Mouse (Mus musculus) thymus, postnatal 0 days (tissue): Measurements from ENCODE around the gene Tbl1x. TPM values are rescaled to one million over a fixed set of nuclear protein-coding genes. Genes with fewer than 3 reads are reported as not detected.

ENCODE experiments used
- DNase-seq: peaks from one replicate; pipeline ENCODE4 v3.0.0-alpha.2; 2015; ENCODE audit warnings: low spot score
- polyA plus RNA-seq: library from polyadenylated mRNA; unstranded; fragments of >200 nt; fragmentation: Nextera tagmentation; extraction: Ambion mirVana; gene quantifications from 2 replicates; pipeline ENCODE4 v1.2.1, GENCODE M21; 2015

The Tbl1x gene
- polyA plus RNA-seq, 1 experiment from 2014 or later = 46.1 TPM

DNA sequence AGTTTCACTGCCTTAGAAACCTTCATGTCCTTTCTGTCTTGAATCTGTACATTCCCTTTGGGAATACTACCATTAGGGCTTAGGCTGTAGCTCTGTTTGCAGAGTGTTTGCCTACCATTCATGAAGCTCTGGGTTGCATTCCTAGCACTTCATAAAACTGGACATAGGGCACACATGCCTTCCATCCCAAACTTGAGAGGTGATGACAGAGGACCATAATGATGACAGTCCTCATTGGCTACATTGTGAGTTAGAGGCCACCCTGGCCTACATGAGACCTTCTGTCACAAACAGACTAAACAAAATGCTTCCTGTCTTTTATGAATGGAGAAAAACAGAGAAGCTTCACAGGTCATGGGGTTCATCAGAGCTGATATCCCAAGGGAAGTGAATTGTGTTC, 33.2 kb downstream of the Tbl1x start:
- DNase-seq = no peak

DNA sequence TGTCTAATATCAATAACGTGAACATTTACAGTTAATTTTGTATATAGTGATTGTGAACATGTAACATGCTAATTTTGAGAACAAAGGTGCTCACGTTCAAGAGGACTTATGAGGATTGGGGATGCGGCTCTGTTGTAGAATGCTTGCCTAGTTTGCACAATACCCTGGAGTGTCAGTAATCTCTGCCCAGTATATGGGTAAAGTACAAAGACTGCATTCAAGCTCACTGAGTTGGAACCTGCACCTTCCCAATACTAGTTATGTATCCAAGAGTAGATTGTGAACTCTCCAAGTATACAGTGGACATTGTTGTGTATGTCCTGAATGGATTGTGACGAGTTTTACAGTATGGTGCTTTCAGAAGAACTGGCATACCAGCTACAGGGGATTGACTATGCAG, 33.7 kb downstream of the Tbl1x start:
- no peak for DNase-seq

DNA sequence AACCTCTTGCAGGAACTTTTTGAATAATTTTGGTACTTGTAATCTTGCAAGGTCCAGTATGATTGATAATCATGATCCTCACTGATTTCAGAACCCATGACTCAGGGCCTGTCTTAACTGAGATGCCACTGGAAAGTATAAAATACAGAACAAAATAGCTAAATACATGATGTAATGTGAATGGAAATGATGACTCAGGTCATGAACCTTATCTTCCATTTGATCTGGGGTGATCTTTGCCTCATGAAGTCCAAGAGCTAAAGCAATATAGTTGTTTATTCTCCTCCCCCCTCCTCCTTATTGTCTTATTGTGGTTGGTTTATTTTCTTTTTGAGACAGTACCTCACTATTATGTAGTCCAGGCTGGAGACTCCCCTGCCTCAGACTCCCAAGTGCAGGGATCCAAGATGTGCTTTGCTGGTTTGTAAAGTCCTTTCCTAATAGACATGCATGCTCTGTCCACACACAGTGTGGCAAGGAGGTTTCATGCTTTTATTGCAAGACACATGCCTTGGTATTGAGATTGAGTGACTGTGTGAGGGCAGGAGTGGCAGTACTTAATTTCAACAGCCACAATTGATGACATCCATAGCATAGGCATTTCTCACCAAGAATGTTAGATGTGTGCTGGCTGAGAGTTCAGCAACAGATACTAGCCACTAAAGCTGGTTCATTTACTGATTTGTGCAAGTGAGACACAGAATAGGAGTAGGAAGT, 34.7 kb downstream of the Tbl1x start:
- DNase-seq = no peak

DNA sequence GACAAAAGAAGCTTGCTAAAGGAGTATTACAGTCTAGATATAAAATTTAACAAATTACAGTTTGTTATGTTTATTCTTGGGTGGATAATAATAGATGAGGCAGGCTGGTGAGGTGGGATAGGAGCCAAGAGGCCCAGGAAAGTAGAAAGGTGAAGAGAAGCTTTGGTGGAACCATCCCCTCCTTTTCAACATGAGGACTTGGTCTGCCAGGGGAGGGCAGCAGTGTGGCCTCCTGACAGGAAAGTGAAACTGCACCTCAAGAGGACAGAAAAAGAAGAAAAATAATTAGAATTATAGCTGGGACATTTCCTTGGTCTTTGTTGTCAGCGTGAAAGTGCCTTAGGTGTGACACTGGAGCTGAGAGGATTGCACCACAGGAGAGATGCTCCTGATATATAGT, 35.6 kb downstream of the Tbl1x start:
- no peak for DNase-seq

DNA sequence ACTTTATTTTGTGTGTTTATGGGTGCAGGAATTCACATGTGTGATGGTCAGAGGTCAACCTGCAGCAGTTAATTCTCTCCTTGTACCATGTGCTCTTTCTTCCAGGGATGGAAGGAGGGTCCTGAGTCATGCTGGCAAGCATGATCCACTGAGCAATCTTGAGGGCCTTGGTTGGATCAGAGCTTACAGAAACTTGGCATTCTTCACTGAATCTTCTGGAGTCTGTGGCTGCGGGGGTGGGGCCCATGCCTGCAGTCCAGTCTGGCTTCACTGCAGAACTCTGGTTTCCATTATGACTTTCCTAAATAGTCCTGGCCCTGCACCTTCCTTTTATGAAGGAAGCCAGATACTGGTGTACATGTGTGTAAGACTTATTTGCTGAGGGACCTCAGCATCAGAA, 38.1 kb downstream of the Tbl1x start:
- DNase-seq = no peak

DNA sequence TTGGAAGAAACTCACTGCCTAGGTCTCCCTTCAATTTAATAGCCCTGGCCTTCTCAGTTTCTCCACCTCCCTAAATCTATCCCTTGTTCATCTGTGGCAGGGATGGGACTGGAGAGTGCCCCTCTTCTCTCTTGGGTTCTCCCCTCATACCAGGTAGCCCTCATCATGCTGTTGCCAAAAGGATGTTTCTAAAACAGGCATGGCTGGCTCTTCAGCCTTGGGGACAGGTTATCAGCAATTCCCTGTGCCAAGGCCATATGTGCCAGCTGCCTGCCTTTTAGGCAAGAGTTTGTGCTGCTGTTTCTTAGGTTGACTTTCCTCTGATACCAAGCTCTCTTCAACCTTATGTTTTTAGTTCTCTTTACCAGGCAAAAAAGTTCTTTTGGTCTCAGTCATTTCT, 39.6 kb downstream of the Tbl1x start:
- DNase-seq = no peak

DNA sequence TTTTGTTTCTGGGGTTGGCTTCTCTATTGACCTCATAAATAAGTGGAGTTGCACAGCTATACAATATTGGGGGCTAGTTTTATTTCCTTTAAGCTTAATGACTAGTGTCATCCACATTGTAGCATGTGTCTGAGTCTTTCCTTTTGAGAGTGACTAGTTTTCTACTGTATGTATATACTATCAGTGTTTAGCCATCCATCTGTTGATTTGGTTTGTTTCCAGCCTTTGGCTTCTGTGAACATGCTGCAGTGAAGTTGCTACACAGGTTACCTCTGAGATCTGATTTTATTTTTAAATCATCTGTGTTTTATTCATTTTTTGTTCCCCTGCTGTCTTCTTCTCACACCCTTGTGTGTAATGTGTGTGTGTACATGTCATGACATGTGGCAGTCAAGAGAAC, 40.5 kb downstream of the Tbl1x start:
- no peak for DNase-seq

DNA sequence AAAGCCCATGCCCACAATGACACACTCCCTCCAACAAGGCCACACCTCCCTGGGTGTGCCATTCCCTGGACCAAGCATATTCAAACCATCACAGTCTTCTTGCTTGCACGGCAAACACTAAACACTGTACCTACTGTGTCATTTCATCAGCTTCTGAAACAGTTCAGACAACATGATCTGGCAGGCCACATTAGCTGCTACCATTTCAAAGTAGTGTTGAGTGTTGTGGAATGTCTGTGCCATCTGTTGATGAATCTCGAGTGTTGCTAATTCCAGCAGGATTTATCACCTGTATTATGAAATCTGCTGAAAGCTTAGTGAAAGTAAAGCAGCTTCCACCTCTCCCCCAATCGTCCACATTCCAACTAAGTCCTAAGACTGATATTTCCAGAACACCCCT, 41.3 kb downstream of the Tbl1x start:
- DNase-seq = no peak

DNA sequence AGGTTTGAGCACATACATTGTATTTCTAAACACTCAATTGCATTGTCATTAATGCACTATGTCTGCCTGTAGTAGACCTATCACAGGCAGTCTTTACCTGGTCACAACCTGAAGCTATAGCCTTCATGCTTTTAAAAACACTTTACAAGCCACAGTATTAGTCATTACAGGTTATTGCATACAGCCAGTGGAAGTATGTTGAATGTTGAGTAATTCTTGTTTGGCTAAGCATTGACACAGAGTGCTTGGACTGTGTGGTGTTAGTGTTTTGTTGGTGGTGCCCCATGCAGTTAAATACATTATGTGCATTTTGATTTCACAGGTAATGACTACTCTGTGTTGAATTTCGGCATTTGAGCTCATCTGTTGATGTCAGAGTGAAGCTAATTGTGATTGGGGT, 45.2 kb downstream of the Tbl1x start:
- DNase-seq = no peak

DNA sequence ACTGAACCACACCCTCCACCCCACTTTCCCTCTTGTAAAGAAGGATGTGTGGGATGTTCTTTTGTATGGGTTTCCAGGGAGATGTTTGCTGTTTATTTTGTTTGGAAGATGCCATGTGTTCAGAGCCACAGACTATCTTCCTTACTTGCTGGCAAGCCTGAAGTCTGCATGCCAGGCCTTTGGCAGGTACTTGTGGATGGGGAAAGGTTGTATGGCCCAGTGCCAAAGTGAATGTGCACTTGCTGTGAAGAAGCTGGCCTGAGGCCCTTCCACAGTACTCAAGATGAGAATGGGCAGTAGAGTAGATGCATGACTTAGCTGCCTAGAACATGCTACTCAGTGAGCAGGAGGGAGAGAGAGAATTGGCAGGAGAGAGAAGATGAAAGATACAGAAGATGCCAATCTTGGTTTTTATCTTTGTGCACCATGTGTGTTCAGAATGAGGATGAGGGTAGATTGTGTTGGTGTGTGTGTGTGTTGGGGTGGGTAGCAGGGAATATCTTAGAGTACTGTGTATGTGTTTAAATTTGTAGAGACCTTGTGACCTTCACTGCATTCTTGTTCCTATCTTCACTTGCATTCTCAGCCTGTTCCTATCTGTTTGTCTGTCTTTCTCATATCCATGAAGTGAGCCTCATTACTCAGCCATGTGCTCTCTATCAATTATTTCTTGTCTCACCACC, 48.5 kb downstream of the Tbl1x start:
- no peak for DNase-seq

DNA sequence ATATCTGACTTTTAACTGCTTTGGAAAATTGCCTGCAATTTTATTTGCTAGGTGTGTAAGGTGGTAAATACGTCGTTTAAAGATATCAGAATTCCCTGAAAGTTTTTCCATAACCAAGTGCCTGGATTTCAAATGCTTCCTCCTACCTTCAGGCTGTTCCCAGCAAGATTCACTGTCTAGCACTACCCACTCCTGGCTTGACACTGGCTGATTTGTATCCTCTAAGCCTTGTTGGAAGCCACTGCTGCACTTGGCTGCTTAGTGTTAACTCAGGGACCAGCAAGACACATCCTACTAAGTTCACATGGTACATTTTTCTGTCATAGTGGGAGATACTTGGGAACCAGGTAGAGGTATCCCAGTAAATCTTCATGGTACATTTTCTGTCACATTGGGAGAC, 52.8 kb downstream of the Tbl1x start:
- DNase-seq = no peak

DNA sequence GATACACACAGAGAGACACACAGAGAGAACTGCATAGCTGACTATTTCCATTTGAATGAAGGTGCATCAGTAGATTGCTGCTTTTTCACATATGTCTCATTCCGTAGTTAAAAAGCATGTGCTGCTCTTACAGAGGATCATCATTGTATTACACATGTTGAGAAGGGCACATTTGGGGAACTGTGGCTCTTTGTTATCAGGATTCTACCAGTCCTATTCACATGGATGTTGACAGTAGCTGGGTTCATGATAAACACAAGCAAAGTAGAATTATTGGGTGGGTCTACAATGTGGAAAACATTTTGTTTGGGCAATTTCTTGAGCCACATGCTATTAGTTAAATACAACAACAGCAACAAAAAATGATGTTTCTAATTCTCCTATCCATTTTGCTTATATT, 55.9 kb downstream of the Tbl1x start:
- DNase-seq = no peak

DNA sequence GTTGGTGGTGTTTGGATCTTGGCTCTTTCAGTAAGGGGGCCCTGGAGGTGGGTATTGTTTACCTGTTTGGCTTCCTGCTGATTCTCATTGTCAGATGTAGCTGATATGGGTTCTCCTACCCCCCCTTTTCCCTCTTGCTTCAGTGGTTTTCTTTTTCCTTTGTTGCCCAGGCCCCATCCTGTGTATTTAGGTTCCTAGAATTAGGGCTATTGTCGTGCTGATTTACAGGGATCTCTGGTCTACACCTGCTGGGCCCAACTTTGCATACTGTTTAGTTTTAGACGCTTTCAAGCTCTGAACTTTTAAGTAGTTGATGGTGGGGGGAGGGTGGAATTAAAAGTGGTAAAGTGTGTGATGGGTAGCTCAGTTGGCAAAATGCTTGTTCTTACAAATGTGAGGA, 57.2 kb downstream of the Tbl1x start:
- DNase-seq = no peak

DNA sequence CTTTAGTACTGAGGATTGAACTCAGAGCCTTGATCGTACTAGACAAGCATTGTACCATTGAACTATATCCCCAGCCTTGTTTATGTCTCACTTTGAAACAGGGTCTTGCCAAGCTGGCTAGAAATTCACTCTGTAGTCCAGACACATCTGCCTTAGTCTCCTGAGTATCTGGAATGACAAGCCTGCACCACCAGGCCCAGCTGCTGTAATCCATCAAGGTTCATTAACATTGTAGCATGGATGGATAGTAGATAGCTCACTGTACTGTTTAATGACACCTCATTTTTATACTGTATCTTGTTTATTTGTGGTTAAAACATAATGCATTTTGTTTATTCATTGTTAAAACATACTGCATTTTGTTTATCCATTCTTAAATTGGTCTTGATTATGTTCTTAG, 62.9 kb downstream of the Tbl1x start:
- DNase-seq = no peak

DNA sequence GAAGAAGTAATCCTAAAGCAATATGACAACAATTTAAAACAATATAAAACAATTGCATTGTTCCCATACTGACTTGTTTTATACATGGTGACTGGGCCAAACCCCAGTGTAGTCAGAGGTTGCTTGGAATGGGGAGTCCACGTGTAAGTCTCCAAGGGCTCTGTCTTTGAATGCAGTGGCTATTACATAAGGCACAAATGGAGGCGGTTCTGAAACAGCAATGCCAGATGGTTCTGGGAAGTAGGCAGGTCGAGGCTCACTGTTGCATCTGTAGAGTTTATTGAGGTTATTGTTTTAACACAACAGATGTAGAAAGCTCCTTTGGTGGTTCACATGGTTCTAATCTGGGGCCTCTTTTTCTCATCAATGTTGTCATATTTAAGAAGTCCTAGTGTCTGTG, 66.3 kb downstream of the Tbl1x start:
- no peak for DNase-seq

DNA sequence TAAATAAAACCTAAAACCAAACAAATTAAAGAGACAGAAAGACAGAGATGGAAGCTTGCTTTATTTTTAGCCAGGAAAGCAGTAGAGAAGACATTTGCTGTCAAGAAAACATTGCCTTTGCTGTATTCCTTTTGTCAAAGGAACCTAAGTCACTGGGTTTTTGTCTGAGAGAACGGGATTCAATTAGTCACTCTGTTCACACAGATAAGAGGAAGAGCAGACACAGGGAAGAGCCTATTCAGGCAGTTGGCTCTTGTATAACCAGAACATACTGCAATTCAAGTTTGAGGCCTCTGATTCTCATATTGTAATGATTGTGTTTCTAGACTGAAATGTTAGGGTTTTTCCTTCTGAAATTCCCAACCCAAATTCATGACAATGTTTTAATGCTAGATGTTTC, 67.4 kb downstream of the Tbl1x start:
- no peak for DNase-seq

DNA sequence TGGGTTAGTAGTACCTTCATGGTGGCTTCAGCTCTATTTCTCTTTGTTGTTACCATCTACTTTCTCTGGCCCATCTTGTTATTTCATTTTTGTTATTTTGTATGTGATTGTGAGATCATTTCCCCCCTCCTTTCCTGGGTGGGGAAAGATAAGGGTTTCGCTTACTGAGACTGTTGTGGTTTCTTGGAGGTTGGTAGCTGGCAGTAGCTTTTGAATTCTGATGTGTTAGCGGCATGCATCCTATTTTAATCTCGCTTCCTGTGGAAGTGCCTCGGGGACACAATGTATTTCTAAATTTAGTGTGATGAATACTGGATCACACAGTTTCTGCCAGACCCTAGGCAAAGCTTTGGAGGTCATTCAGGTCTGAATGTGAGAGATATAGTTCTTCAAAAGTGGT, 69.2 kb downstream of the Tbl1x start:
- DNase-seq = peak; percentile 4

DNA sequence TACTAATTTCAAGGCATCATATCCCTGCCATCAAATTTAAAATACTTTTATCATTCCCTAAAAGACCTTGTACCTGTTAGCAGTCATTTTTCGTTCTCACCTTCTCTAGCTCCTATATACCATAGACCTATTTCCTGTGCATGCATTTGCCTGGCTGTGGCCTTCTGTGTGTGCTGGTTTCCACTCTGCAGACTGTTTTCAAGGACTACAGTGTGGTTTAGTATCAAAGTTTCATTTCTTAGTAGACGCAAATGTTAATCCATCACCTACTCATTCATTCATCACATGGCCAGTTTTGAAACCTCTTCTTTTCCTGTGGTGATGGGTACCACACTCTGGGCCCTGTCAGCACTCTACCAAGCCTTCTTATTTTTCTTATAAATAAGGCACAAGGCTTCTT, 75.2 kb downstream of the Tbl1x start:
- no peak for DNase-seq

DNA sequence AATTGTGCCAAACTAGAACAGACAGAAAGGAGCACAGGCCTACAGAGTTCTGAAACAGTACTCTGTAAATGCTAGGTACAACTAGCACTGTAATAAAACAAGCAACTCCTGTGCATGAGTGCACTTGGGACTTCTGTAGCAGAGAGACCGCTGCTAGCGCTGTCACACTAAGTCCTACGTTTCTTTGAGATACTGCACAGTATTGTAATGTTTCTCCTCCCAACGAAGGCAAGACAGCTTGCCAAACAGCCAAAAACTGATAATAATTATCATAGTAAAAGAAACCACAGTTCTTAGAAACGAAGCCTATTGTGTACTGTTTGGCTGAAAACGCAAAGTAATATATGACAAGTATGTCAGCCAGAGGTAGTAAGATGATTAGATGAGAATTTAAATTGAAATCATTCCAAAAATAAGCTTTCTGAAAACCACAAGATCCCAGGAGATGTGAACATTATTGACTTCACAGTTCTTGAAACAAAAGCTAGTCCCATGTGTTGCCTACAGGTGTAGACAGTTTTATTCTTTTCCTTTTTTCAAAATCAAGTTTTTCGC, 83.9 kb downstream of the Tbl1x start:
- DNase-seq = no peak

DNA sequence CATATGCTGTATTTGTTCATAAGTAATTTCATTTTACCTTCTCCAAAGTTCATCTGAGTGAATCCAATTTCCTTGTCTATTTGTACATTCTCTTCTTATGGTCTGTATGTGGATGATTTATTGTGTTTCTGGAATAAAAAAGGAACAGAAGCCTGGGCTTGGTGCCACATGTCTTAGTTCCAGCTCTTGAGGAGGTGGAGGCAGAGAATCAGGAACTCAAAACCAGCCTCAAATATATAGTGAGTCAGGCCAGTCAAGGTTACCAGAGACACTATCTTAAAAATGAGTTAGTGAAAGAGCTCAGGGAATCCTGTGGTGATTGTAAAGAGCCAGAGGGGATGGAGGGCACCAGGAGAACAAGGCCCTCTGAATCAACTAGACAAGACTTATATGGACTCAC, 86.9 kb downstream of the Tbl1x start:
- no peak for DNase-seq

DNA sequence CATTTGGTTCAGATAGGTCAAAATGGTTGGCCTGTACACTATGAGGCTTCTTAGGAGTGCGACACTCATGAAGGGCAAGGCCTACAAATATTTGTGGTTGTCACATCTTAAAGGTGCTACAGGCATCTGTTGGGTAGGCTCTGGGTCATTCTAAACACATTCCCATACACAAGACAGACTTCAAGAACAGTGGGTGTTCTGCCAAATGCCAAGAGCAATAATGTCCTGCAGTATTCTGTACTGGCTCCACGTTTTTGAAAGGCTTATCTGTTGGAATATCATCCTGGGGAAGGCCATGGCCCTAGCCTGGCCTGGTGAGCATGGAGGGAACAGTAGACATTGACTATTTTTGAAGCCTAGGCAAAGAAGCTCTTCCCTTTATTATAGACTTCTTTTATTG, 87.9 kb downstream of the Tbl1x start:
- no peak for DNase-seq

DNA sequence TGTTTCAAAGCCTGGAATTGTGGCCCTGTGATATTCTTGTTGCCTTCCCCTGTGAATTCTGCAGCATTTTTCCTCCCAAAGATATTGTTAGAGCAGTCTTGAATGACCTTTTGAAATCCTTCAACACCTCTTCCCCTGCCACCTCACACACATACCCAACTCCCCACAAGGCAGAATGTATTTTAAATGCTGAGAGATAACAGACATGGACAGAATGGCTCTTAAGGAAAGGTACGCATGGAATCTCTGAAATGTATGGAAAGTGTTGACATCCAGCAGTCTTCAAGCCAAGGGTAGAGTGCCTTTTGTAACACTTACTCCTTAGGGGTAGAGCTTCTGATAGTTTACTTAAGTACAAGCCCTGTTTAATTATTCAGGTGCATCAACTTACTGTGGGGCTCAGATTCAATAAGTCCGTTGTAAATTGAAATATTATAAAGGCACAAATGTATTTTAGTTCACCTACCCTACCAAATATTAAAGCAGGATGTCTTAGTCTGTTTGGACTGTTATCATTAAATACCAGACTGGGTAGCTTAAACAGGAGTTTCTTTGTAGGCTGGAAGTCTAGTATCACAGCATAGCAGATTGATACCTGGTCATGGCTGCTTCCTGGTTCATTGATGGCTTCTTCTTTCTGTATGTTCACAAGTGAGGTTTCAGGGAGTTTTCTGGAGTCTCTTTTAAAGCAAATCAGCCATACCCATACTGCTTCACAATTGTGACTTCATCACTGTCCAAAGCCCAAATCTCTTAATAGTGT, 92.9 kb downstream of the Tbl1x start:
- no peak for DNase-seq
